Mouse (Mus musculus) hindbrain, embryonic 12.5 days (tissue): ENCODE results near the gene Tmem208. TPM values are rescaled to one million over a fixed set of nuclear protein-coding genes. Genes with fewer than 3 reads are reported as not detected.
A peak's percentile ranks its signal among the peaks of the same experiment; 100 is the strongest.
"Not testable (repeated sequence)": the region's sequence is repeated elsewhere in the genome, so short reads cannot be mapped to it uniquely, and the experiment has no call there.

ENCODE experiments used
- ATAC-seq: fragments of 200-750 bp; cut with Nextera tagmentation; 2 replicates; pipeline ENCODE4 v1.8.0; 2017; ENCODE audit warnings: moderate TSS enrichment; ENCODE audit not compliant: low FRiP score
- H3K27ac ChIP-seq: fragments of 300-500 bp; sonication (generic); 2 replicates; pipeline ENCODE4 v1.5.1; 2016; ENCODE audit warnings: mild to moderate bottlenecking
- H3K27me3 ChIP-seq: fragments of 300-500 bp; sonication (generic); 2 replicates; pipeline ENCODE4 v1.6.1; 2016; ENCODE audit warnings: mild to moderate bottlenecking
- H3K36me3 ChIP-seq: fragments of 300-500 bp; sonication (generic); 2 replicates; pipeline ENCODE4 v1.6.1; 2016; ENCODE audit warnings: mild to moderate bottlenecking
- H3K4me1 ChIP-seq: fragments of 300-500 bp; sonication (generic); 2 replicates; pipeline ENCODE4 v1.6.1; 2016
- H3K4me2 ChIP-seq: fragments of 300-500 bp; sonication (generic); replicated peaks from 2 replicates; pipeline ENCODE4 v1.6.1; 2016; ENCODE audit warnings: mild to moderate bottlenecking
- H3K4me3 ChIP-seq: fragments of 300-500 bp; sonication (generic); 2 replicates; pipeline ENCODE4 v1.5.1; 2016; ENCODE audit warnings: mild to moderate bottlenecking
- H3K9ac ChIP-seq: fragments of 300-500 bp; sonication (generic); 2 replicates; pipeline ENCODE4 v1.6.1; 2016; ENCODE audit warnings: mild to moderate bottlenecking, moderate library complexity
- H3K9me3 ChIP-seq: fragments of 300-500 bp; sonication (generic); replicated peaks from 2 replicates; pipeline ENCODE4 v1.6.1; 2016; ENCODE audit warnings: mild to moderate bottlenecking
- WGBS: fragments of 180-500 bp; shearing (Covaris S2); methylation state at CpG from one replicate; pipeline ENCODE4 v1.1.7; 2016; 5-methylcytosine and 5-hydroxymethylcytosine counted together
- polyA plus RNA-seq: library from polyadenylated mRNA; unstranded; fragments of >200 nt; fragmentation: Nextera tagmentation; extraction: Ambion mirVana; gene quantifications from 2 replicates; pipeline ENCODE4 v1.2.1, GENCODE M21; 2016

Tmem208 gene
- polyA plus RNA-seq, 1 experiment from 2014 or later: 100 TPM

DNA sequence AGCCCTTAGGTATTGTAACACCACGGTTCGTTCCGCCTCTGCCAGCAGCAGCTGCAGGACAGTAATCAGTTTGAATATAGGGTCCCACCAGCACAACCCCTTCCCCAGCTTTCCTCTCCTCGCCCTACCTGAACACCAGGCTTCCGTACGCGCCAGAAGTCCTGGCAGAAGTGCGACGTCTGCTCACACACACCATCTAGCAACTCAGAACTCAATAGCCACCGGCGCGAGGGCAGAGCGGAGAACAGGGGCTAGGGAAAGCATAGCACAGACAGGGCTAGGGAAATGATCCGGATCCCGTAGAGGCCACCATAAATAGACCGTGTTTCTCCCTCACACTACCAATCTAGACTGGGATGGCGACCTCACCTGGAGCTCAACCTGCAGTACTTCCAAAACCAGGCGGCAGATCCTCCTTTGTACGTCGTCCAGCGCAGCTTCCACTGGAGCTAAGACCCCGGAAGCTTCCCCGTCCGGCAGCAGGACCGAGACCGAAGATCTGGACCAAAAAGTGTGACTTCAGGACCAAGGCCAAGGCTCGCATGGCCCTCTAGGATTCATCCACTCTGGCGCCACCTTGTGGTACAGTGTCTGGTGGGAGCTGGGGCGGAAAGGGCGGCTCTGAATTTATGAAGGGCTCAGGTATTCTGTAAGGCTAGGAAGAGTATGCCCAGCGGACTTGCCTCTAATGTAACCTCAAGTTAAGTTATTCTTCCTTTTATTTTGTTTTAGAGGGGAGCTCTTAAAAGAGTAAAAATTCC is 35.4 kb upstream of the Tmem208 start:
- WGBS: 8% methylated on average over 31 of the region's 31 CpGs
- Histone ChIP-seq H3K9ac (0 out of 2 replicates have a peak overlapping the region, but pooled peaks have one; percentile 60), H3K27me3 (peaks cover 34% of the 10 kb centered on the region), H3K4me1 (peaks cover 43% of the 10 kb centered on the region), H3K9me3 (no peaks in the 10 kb centered on the region), H3K4me3 (peak overlapping the region; percentile 48), H3K4me2 (peak overlapping the region; percentile 81), H3K36me3 (no peaks in the 10 kb centered on the region), H3K27ac (no peak overlapping the region)
- no peak for ATAC-seq

DNA sequence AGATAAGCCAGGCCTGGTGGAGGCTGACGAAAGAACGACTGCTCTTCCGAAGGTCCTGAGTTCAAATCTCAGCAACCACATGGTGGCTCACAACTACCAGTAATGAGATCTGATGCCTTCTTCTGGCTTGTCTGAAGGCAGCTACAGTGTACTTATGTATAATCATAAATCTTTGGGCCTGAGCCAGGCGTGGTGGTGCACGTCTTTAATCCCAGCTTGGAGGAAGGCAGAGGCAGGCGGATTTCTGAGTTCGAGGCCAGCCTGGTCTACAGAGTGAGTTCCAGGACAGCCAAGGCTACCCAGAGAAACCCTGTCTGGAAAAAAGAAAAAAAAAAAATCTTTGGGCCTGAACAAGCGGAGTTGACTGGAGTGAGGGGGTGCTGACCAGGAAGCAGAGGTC is 34.8 kb upstream of the Tmem208 start:
- not testable (repeated sequence) for H3K36me3 ChIP-seq, H3K9ac ChIP-seq, H3K4me2 ChIP-seq, ATAC-seq, H3K27ac ChIP-seq, H3K9me3 ChIP-seq, H3K4me3 ChIP-seq
- 87% methylated on average over 8 of the region's 8 CpGs for WGBS
- Histone ChIP-seq H3K4me1 (peaks cover 38% of the 10 kb centered on the region), H3K27me3 (peaks cover 34% of the 10 kb centered on the region)

DNA sequence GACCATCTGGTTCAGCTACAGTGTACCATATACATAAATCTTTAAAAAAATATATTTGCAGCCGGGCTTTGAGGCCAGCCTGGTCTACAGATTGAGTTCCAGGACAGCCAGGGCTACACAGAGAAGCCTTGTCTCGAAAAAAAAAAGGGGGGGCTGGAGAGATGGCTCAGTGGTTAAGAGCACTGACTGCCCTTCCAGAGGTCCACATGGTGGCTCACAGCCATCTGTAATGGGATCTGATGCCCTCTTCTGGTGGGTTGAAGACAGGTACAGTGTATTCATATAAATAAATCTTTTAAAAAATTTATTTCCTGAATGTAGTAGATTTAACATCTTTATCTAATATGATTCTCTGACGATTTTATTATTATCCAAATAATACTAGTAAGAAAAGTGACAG is 34.4 kb upstream of the Tmem208 start:
- not testable (repeated sequence) for H3K9ac ChIP-seq, H3K9me3 ChIP-seq, H3K4me3 ChIP-seq, H3K27ac ChIP-seq, H3K36me3 ChIP-seq, ATAC-seq, H3K4me2 ChIP-seq
- 71% methylated on average over 3 of the region's 3 CpGs for WGBS
- peaks cover 34% of the 10 kb centered on the region for H3K27me3 ChIP-seq
- H3K4me1 ChIP-seq: peaks cover 35% of the 10 kb centered on the region

DNA sequence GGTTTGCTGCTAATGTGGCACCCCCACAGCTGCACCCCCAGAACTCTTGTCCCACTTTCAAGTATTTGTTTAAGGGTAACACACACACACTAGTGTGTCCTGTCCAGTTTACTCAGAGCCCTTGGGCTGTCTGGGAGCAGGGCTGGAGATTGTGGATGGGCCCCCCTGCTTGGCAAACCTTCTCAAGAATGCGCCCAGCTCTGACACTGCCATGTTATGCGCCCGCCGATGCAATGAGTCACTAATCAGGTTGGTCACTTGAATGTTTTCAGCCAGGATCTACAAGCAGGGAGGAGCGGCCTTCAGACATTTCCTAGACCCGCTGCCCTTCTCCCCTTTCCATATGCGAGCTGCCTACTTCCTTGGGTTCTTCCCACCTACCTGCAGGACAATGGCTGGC is 33.7 kb upstream of the Tmem208 start:
- no peaks in the 10 kb centered on the region for H3K9me3 ChIP-seq
- no peaks in the 10 kb centered on the region for H3K36me3 ChIP-seq
- peaks cover 34% of the 10 kb centered on the region for H3K27me3 ChIP-seq
- no peak overlapping the region for H3K4me2 ChIP-seq
- no peak overlapping the region for H3K27ac ChIP-seq
- no peak overlapping the region for H3K9ac ChIP-seq
- 79% methylated on average over 7 of the region's 7 CpGs for WGBS
- ATAC-seq: no peak
- no peak overlapping the region for H3K4me3 ChIP-seq
- peaks cover 32% of the 10 kb centered on the region for H3K4me1 ChIP-seq

DNA sequence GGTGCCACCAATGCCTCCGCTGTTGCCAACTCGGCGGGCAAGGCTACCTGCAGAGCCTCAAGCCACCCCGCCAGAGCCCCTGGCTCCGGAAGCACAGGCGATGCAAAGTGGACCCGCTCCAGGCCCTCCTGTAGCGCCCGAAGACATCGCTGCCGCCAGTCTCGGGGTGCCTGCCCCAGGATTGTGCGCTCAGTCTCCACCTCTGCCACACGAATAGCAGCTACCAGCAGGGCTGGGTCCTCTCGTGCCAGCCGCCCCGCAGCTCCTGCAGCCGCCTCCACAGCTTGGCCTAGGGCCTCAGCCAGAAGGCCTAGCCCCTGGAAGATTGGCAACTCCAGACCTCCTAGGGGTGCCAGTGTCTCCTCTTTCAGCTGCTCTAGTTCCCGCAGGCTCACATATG is 32.7 kb upstream of the Tmem208 start:
- H3K36me3 ChIP-seq: no peaks in the 10 kb centered on the region
- no peak overlapping the region for H3K4me3 ChIP-seq
- H3K4me2 ChIP-seq: no peak overlapping the region
- no peak overlapping the region for H3K9ac ChIP-seq
- no peak for ATAC-seq
- peaks cover 34% of the 10 kb centered on the region for H3K27me3 ChIP-seq
- peaks cover 29% of the 10 kb centered on the region for H3K4me1 ChIP-seq
- H3K27ac ChIP-seq: no peak overlapping the region
- 67% methylated on average over 19 of the region's 19 CpGs for WGBS
- H3K9me3 ChIP-seq: no peaks in the 10 kb centered on the region

DNA sequence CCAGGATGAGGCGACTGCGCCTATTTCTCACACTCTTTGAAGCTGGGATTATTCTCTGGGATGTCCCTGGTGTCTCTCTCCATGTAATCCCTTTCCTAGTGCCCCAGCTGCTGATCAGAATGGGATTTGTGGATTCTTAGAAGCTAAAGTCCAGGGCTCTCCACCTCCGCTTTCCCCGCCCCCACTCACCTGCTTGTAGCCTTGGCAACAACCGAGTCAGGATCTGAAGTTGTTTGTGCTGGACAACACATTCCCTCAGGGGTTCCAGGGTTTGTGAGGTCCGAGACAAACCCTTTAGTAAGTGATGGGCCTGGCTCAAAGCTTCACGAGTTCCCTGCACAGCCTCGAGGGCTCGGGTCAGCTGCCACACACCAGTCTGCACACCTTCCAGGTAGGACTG is 31.4 kb upstream of the Tmem208 start:
- ATAC-seq: no peak
- peaks cover 30% of the 10 kb centered on the region for H3K4me1 ChIP-seq
- H3K27ac ChIP-seq: no peak overlapping the region
- H3K27me3 ChIP-seq: peaks cover 33% of the 10 kb centered on the region
- peaks cover 5% of the 10 kb centered on the region for H3K36me3 ChIP-seq
- no peak overlapping the region for H3K9ac ChIP-seq
- H3K9me3 ChIP-seq: no peaks in the 10 kb centered on the region
- no peak overlapping the region for H3K4me2 ChIP-seq
- H3K4me3 ChIP-seq: no peak overlapping the region
- 71% methylated on average over 9 of the region's 9 CpGs for WGBS

DNA sequence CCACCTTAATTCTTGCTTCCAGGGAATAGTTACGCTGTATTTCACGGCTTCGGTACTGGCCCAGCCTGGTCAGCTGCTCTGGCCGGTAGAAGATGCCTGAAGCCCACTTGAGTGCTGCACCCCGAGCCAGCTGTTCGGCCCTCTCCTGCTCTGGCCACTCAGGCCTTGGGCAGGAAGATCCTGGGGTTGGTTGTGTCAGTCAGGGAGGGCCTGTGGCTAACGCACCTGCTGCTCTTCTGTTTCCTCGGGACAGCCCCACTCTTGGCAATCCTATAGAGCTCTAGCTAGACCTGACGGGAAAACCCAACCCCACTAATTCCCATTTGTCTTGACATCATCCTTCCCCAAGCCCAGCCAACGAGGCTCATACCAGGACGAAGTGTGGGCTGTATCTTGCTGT is 30.9 kb upstream of the Tmem208 start:
- Histone ChIP-seq H3K4me1 (peaks cover 25% of the 10 kb centered on the region), H3K27me3 (peaks cover 29% of the 10 kb centered on the region), H3K4me2 (no peak overlapping the region), H3K9ac (no peak overlapping the region), H3K4me3 (no peak overlapping the region), H3K36me3 (peaks cover 10% of the 10 kb centered on the region), H3K27ac (no peak overlapping the region), H3K9me3 (no peaks in the 10 kb centered on the region)
- 76% methylated on average over 11 of the region's 11 CpGs for WGBS
- ATAC-seq: no peak

DNA sequence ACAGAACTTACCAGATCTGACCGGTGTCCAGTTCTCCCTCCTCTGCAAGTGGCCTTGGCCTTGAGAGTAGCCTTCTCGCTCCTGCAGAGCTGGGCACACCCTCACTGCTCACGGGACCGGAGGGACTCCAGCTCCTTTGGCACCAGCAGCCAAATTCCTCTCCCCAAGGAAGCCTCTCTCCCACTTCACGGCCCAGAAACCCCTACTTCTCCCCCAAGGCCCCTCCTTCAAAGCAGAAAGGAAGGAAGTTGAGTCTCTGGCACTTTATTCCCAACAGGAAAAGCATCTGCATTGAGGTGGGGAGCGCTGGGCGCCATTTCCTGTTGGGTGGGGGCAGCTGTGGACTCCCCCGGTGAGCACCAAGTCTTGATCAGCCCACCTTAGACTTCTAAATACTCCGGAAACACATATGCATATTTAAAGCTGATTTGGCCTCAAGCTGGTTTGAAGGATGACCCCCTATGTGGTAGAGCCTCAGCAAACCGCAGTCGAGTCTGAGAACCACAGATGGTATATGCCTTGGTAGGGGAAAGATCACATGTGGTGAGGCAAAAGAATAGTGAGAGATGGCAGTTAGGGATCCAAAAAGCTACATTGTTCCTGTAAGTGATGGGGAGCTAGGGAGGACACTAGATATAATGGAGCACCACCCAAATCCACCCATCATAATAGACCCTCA is 30.1 kb upstream of the Tmem208 start, which contains the start of gene Exoc3l:
Gene Exoc3l, minus strand, starts transcription at position 207 of the 679 bp plus-strand sequence.
- H3K36me3 ChIP-seq: peaks cover 16% of the 10 kb centered on the region
- H3K9me3 ChIP-seq: no peaks in the 10 kb centered on the region
- H3K4me2 ChIP-seq: peak within 1 kb of the TSS; percentile 99
- no peak within 1 kb of the TSS for H3K9ac ChIP-seq
- H3K27ac ChIP-seq: 0 out of 2 replicates have a peak within 1 kb of the TSS, but pooled peaks have one; percentile 53
- 0 out of 2 replicates have a peak within 1 kb of the TSS, but pooled peaks have one; percentile 97 for H3K4me3 ChIP-seq
- no peak for ATAC-seq
- H3K27me3 ChIP-seq: peaks cover 23% of the 10 kb centered on the region
- 70% methylated on average over 11 of the region's 11 CpGs for WGBS
- peaks cover 18% of the 10 kb centered on the region for H3K4me1 ChIP-seq

DNA sequence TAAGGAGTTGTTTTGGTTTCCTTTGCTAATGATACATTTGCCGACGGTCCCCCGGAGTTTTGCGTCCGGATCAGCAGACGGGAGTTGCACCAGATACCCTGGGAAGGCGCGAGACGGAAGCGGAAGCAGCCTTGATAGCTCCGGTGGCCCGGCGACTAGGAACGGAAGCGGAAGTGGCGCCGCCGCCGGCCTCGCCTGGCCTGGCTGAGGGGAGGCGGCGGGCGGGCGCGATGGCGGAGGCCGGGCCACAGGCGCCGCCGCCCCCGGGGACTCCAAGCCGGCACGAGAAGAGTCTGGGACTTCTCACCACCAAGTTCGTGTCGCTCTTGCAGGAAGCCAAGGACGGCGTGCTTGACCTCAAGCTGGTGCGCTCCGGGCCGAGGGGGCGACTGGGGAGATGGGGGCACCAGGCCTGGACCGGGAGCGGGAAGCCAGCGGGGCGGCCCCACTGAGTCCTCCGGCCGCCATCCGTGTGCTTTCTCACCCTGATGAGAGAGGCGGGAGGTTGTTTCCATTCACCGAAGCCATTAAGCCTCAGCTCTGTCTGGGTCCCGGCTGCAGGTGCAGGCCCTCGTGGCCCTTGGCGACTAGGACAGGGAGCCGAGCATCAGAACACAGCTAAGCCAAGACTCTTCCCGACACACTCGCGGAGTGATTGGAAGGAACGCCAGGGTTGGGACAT is 28.5 kb upstream of the Tmem208 start, which contains the start of gene E2f4:
Gene E2f4, plus strand, starts transcription at position 153 of the 682 bp plus-strand sequence.
- Histone ChIP-seq H3K4me3 (peak within 1 kb of the TSS; percentile 97), H3K9ac (peak within 1 kb of the TSS; percentile 96), H3K36me3 (peaks cover 30% of the 10 kb centered on the region), H3K4me2 (peak within 1 kb of the TSS; percentile 99), H3K4me1 (peaks cover 18% of the 10 kb centered on the region), H3K27ac (peak within 1 kb of the TSS; percentile 53; the same call in 1 of the 2 replicates), H3K27me3 (peaks cover 18% of the 10 kb centered on the region), H3K9me3 (no peaks in the 10 kb centered on the region)
- under 1% methylated on average over 57 of the region's 58 CpGs for WGBS
- ATAC-seq: peak; percentile 89

DNA sequence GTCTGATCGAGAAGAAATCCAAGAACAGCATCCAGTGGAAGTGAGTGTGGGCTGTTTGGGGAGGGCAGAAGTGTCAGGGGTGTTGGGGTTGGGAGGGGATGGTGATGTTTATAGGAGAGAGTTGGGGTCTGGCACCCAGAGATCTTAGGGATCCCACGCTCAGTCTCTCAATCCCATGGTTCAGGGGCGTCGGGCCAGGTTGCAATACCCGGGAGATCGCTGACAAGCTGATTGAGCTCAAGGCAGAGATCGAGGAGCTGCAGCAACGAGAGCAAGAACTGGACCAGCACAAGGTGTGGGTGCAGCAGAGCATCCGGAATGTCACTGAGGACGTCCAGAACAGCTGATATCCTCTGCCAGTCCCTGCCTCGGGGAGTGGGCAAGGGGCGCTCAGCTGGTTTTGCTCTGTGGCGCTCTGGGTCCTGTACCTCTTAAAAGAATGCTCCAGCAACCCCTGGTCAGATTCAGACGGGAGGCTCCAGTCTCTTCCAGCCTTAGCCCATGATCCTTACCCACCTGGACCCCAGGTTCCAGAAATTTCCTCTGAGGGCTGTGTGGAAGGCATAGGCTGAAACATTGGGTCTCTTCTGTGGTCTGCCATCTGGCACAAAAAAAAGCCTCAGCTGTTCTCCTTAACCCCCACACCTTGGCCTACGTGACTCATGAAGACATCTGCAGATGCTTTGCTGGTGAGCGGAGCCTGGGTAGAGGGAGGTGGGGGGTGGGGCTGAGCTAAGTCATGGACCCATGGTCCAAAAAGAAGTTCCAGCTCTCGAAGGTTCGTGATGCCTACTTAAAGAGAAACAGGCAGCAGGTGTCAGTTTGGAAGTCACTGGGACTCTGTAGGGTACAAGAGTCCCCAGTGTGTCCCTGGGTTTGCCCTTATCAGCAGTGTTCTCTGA is 27.6 kb upstream of the Tmem208 start:
- Histone ChIP-seq H3K4me3 (peak overlapping the region; percentile 97), H3K9ac (peak overlapping the region; percentile 96), H3K27me3 (peaks cover 8% of the 10 kb centered on the region; the same call in 1 of the 2 replicates), H3K27ac (no peak overlapping the region), H3K4me1 (peaks cover 18% of the 10 kb centered on the region), H3K4me2 (peak overlapping the region; percentile 99), H3K36me3 (peaks cover 38% of the 10 kb centered on the region), H3K9me3 (no peaks in the 10 kb centered on the region)
- ATAC-seq: no peak
- WGBS: 70% methylated on average over 18 of the region's 18 CpGs

DNA sequence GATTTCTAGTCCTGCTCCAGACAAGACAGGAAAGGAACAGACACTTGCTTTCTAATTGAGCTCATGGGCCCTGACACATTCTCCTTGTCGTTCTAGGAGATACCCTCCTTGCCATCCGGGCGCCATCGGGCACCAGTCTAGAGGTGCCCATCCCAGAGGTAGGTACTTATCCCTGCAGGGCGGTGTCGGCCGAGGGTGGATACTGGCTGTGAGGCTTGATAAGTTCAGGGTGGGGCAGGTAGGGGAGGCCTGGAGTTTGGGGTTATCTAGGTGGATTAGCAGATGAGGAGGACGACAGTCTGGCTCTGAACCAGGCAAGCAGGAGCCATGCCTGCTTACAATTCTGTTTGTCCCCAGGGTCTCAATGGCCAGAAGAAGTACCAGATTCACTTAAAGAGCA is 26.2 kb upstream of the Tmem208 start:
- peaks cover 6% of the 10 kb centered on the region; the same call in 1 of the 2 replicates for H3K27me3 ChIP-seq
- H3K4me2 ChIP-seq: no peak overlapping the region
- 90% methylated on average over 8 of the region's 8 CpGs for WGBS
- H3K4me3 ChIP-seq: no peak overlapping the region
- peaks cover 49% of the 10 kb centered on the region for H3K36me3 ChIP-seq
- no peak overlapping the region for H3K27ac ChIP-seq
- no peak overlapping the region for H3K9ac ChIP-seq
- H3K9me3 ChIP-seq: no peaks in the 10 kb centered on the region
- H3K4me1 ChIP-seq: peaks cover 18% of the 10 kb centered on the region
- no peak for ATAC-seq
